Mouse (Mus musculus) stomach, postnatal 0 days (tissue): ENCODE data around the gene Olfr374.

Experiments
- CTCF ChIP-seq: IDR thresholded peaks from 2 replicates; pipeline ENCODE4 v1.5.1; 2016; ENCODE audit warnings: antibody characterized with exemption, low read depth, mild to moderate bottlenecking, moderate library complexity
- EP300 ChIP-seq: optimal IDR thresholded peaks from 2 replicates; pipeline ENCODE3; 2016; ENCODE audit warnings: antibody characterized with exemption

DNA sequence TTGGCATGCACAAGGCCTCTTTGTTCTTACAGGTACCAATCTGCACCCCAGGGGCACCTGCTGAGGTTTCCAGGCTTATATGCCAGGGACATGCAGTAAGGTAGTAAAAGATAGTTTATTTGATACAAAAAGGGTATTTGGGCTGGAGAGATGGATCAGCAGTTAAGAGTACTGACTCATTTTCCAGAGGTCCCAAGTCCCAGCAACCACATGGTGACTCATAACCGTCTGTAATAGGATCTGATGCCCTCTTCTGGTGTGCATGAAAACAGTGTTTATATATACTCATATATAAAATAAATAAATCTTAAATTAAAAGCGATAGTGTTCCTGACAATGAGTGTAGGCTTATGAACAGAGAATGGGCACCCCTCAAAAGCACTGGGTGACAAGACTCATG, 51.3 kb downstream of the Olfr374 start:
- no peak for TF ChIP-seq CTCF
- TF ChIP-seq EP300, result no peak
